Mouse (Mus musculus) adrenal gland, adult 18-20 months (tissue): ENCODE results near the gene Col27a1. TPM values are rescaled to one million over a fixed set of nuclear protein-coding genes. Genes with fewer than 3 reads are reported as not detected.

Experiments
- DNase-seq, 2 experiments: peaks; one replicate each; pipeline ENCODE4 v3.0.0; 2021 to 2022; ENCODE audit warnings: low spot score in 2 of 2
- total RNA-seq, 2 experiments: library from RNA; stranded (reverse); gene quantifications; 1 replicate in 1 of 2; 2 replicates in 1 of 2; pipeline ENCODE4 v1.2.3; 2021

The Col27a1 gene
- total RNA-seq, 2 experiments from 2014 or later = 10.6 to 15.1 TPM

DNA sequence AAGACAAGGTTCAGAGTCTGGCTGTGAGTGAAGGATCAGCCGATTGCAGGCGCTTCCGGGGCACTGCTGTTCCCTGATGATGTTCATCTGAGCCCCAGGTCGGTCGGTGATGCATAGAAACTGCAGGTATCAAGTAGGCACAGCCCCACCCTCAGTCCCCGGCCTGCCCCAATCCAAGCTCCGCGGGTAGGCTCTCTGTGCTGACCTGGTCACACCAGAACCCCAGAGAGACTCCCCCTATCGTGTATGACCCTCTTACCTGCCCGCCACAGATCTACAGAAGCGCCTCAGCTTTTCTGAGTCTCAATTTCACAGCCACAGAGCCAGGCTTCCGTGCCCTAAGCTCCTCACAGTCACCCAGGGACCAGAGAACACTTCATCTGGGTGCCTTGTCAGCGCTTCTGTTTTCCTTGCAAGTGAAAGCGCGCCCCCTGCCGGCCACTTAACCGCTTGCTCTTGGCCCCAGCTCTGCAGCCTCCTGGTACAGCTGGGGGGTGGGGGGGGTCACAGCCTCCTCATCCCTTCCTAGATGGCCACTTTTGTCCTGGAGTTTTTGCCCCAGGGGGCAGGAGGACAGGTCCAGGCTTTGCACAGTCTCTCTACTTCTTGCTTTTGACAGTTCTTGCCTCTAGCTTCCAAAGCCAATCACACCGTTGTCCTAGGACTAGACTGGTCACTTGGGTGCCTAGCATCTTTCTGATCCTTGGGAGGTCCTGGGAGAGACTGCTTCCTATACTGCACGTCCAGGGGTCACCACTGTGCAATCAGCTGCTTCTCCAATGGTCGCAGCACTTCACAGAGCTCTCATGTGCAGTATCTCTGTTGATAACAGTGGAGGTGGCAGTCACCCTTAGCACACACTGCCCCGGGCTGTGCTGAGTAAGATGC is 93.6 kb downstream of the Col27a1 start:
- DNase-seq = peak; percentile 86 to 92

DNA sequence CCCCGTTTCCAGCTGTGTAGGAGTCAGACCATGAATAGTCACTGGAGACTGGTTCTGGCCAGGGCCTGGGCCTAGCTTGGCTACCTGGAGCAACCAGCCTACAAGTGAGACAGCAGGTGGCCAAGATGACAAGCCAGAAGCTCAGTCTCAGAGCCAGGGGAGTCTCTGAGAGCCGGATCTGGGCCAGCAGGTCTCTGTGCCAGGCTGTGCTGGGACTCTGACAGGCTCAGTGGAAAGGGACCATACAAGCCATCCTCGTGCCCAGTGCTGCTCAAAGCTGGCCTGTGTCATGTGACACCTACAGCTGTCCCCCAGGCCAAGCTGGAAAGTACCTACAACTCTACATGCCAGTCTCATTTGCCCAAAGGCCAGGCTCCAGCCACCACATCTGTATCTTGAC is 94.5 kb downstream of the Col27a1 start:
- no peak for DNase-seq

DNA sequence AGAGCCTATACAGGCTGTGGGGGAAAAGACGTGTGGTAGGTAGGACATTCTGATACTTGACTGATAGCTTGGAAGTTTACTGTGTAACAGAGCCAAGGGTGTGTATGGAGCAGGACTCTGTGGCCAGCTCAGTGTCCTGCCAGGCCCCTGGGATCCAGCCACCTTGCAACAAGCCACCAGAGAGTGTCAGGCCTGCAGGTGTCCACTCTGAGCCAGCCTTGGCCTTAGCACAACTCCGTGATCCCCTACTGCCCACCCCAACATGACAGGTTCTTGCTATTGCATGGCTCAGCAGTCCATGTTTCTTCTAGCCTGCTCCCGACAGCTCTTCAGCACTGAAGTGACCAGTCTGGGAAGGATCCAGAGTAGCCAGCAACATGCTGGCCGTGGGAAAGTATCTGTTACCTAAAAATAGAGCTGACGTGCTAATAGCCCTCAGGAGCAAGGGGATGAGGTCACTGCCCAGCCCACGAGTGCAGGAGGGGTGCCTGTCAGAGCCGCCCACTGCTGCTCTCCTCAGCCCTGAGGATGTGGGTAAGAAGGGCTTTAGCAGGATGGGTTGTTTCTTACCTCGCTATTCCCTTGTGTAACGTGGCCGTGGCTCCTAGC is 96.5 kb downstream of the Col27a1 start:
- no peak for DNase-seq

DNA sequence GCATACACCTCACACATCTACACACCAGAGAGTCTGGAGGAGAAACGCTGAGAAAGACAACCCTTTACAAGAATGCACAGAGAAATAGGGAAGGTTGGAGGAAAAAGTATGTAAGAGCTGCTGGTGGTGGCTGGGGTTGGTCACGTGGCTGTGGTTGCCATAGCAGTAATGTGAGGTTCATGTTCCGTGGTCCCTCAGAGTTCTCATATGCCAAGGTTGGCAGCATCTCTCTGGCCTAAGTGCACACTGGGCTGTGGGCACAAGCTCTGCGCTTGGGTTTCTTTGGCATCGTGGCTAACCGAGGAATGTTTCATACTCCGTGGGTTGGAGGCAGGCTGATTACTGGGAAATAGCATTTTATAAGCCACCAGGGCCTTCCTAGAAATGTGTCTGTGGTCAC is 97.6 kb downstream of the Col27a1 start:
- no peak for DNase-seq

- no peak for DNase-seq
Observed at GRCm38 (mm10) chr4:63314063-63314462, 100.3 kb downstream of the Col27a1 start.

- peak; percentile 46 to 61 for DNase-seq
Observed at GRCm38 (mm10) chr4:63316076-63316746, 102.4 kb downstream of the Col27a1 start.

GRCm38 (mm10) chr4:63319566-63319965 is 105.8 kb downstream of the Col27a1 start:
- peak; percentile 52 to 70 for DNase-seq

DNA sequence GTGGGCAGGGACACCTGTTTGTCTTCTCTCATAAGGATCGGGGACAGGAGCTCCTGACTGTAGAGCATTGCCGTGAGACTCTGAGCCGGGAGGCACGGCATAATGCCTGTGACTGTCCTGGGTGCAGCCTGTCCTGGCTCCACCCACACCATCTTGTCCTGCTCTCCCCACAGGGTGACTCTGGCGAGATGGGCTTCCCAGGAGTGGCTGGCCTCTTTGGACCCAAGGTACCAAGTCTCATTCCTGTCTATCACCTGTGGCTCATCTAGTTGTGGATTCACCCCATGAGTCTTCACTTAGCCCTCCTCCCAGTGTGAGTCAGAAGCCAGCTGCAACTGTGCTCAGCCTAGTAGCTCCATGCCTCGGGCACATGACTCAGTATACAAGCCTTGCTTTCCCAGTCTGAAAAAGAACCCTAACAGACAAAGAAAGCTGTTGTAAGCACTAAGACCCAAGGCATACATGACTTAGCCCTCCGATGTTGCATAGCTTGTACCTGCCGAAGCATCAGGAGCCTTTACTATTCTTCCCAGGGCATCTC is 109.5 kb downstream of the Col27a1 start:
- DNase-seq = no peak

DNA sequence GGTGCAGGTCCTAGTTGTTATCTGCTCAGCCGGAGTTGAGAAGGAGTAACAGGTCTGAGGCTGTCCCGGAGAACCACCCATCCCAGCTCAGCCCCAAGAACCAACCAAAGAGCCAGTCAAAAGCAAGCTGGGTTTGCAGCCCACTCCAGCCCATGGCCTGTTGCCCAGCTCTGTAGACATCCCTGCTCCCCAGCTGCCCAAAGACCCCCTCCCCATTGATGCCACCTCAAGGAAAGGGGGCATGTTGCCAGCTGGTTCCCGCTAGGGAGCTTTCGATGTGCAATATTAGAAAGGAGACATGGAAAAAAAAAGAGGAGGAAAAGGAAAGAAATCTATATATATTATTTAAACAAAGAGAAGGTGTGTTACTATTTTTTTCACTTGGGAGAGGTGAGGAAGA is 119.6 kb downstream of the Col27a1 start:
- DNase-seq = no peak

DNA sequence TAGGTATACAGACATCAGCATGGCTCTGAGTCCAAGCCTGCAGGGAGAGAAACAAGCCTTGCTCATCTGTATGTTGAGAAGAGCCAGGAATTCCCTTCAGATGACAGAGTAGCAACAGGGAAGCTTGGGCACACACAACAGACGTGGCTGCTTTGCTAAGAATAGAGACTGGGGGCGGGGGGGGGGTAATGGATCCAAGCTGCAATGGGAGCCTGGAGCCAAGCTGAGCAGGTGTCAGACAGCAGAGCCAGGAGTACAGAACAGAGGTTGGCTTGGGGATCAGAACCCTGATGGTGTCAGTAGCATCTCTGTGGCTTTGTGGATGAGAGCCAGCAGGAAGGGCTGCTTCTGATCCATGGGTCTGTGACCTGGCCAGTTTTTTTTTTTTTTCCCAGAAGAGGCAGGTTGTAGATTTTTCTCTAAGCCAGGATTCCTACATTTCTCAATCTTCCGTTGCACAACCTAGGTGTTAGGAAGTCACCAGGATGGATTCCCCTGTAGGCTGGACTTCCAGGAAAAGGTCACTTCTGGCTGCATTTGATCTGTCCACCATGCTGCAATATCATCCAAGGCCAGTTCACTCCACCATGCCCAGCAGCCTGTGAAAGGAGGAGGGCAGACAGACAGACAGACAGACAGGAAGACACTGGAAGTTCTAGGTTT is 124.7 kb downstream of the Col27a1 start:
- no peak for DNase-seq

- DNase-seq = no peak
Observed at GRCm38 (mm10) chr4:63342491-63342890, 128.7 kb downstream of the Col27a1 start.

DNA sequence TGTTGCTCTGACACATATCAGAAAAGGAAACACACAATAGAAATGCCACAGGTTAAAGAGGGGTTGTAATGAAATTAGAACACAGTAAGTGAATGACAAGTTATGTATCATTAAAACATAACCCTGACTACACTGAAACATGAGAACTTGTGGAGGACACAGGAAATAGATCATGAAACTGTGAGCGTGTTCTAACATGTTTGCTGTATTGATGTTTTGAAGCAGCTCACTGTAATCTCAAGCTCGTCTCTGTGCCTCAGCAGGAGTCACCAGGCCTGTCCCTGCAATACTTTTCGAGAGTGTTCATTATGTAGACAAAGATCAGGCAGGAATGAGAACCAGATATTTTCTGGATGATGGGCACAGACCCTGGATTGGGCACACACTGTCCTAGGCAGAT is 129.8 kb downstream of the Col27a1 start:
- DNase-seq = no peak

- DNase-seq = peak in 1 of 2 experiments; percentile 21
Observed at GRCm38 (mm10) chr4:63344295-63344694, 130.5 kb downstream of the Col27a1 start, which contains the start of gene Orm1. Orm1 (plus strand) TSS chr4:63344560.

DNA sequence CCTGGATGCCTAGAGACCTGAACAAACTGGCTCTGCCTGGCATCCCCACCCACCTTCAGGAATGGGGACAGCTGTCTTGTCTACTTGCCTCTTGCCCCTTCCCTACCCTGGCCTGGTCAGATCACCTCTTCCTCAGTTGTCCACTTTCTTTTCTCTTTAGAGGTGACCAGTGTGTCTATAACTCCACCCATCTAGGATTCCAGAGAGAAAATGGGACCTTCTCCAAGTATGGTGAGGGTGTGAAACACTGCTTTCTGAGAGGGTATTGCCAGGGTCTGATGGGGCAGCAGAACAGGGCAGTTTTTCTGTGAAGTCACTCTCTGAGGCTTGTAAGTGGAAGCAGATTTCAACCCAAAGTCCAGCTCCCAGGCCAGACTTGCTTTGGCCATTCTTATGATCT is 131.5 kb downstream of the Col27a1 start:
- DNase-seq = no peak

- DNase-seq = no peak
Observed at GRCm38 (mm10) chr4:63346659-63347058, 132.9 kb downstream of the Col27a1 start.

DNA sequence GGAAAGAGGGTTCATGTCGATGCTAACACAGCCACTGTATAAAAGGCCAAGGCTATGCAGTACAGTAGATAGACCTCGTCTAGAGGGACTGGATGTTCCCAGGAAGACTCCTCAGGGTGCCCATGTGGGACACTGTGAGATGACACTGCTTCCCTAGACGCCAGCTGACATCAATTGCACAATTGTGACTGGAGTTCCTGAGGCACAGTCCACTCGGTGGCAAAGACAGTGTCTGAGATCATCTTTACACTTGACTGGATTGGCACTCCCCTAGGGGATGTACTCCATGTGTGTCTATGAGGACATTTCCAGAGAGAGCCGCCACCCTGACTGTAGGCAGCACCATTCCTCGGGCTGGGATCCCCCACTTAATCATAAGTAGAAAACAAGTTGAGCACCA is 134.7 kb downstream of the Col27a1 start:
- no peak for DNase-seq

- peak in 1 of 2 experiments; percentile 16 for DNase-seq
Observed at GRCm38 (mm10) chr4:63355877-63356665, 142.3 kb downstream of the Col27a1 start, which contains the start of gene Orm3. Orm3 (plus strand) TSS chr4:63356162.

- DNase-seq = no peak
Observed at GRCm38 (mm10) chr4:63356981-63357570, 143.3 kb downstream of the Col27a1 start.

- DNase-seq = no peak
Observed at GRCm38 (mm10) chr4:63359861-63360260, 146.1 kb downstream of the Col27a1 start.

GRCm38 (mm10) chr4:63362150-63362549 is 148.3 kb downstream of the Col27a1 start, which contains the start of gene Orm2:
Orm2 (plus strand) TSS chr4:63362449.
- DNase-seq = peak in 1 of 2 experiments; percentile 15
